Mouse (Mus musculus): Measurements from ENCODE around the gene Dagla.

Dagla gene

DNA sequence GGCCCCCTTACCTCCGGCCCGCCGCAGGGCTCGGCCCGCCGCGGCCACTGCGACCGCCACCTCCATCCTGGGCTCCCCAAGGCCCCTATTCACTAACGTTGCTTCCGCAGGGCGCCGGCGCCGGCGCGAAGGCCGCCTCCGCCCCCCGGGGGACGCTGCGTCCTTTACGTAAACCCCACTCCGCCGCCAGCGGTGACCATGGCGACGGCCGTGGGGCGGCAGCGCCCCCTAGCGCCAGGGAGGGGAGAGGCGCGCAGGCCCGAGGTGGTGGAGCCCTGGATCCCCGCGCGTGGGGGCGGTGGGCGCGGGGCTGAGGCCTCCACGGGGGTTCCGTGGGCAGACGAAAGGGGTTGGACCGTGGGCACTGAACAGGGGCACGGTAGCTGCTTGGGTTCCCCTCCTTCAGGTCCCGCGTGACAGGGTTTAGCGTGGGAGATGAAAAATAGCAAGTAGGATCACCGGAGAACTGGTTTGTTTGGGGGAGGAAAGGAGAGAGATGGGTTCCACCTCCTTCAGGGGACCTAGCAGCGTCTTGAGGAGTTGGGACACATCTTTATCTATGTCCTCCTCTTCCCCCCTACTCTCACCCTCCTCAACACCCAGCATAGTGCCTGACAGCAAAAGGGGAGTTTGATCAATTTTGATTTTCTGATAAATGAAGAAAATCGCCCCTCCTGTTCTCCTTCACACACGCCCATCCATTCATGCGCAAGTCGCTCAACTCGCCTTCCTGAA is at the start of gene Dagla:
Gene Dagla, minus strand, starts transcription at position 68 of the 735 bp plus-strand sequence.
- DNase-seq (ENCODE audit: low spot score) = peak; percentile 92

DNA sequence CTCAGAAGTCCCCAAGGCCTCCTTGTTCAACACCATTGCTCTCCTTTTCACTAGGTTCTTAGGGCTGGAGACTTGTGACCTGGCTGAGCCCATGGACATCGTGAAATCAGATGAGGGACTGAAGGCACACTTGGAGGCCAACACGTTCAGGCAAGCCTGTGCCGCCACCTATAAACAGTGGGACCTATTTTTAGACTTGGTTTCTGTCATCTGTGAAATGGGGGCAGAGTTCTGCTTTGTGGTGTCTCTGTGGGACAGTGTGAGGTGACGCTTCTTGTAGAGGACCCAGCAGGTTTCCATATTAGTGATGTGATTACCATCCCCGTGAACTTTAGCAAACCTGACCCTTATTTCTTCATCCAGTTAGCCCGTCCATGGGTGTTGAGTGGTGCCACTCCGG is 47.5 kb upstream of the Dagla start:
- DNase-seq (ENCODE audit: low spot score) = no peak

- no peak for DNase-seq (ENCODE audit: low spot score)
Measured at GRCm38 (mm10) chr19:10347628-10348273, 43.1 kb upstream of the Dagla start.

DNA sequence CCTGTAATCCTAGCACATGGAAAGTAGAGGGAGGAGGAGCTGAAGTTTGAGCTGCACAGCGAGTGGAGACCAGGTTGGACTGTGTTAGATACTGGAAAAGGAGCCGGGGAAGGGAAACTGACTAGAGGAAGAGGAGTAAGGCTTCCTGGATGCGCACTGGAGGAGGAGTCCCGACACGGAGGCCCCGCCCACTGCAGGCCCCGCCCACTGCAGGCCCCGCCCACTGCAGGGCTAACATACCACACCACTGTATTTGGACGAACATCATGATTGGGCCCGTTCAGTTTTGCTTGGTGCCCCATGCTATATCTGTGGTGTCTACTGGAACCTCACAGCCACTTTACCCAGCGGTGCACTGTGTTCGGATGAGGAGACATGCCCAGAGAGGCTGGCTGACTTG is 41.0 kb upstream of the Dagla start:
- DNase-seq (ENCODE audit: low spot score) = no peak

DNA sequence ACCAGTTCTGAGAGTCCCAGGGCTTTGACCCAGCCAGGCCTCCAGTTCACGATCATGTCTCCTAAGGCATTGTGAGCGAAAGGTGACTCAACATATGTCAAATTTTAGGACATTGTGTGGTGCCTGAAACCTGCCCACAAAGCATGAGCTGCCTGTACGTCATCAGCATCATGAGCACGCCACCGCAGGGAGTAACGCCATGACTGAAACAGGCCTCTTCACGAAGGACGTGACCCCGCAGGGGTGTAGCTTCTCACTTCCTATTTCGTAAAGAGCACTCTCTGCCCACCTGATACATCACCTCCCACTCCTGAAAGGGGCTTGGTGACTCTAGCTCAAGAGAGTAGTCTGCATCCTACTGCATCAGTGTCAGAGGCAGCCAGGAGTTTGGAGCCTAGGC is 39.2 kb upstream of the Dagla start:
- DNase-seq (ENCODE audit: low spot score) = no peak

- peak; percentile 54 for DNase-seq (ENCODE audit: low spot score)
Measured at GRCm38 (mm10) chr19:10341817-10342439, 37.3 kb upstream of the Dagla start.

DNA sequence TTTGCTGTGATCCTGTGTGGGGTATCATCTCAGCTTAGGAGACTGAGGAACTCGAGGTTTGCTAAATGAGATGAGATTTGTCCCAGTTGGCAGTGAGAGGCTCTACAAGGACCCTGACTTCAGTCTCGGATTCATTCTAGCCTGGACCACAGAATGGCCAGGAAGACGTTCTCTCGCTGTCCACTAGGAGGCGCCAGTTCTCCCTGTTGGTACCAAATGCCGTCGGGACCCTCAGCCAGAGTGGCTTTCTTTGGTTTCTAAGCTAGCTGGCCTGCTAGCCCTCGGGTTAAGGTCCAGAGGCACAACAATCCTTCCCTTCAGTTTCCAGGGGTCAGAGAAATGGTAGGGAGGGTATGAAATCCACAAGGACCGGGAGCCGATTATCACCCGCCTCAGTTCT is 36.5 kb upstream of the Dagla start:
- DNase-seq (ENCODE audit: low spot score) = no peak

- no peak for DNase-seq (ENCODE audit: low spot score)
Measured at GRCm38 (mm10) chr19:10340661-10341060, 36.0 kb upstream of the Dagla start.

DNA sequence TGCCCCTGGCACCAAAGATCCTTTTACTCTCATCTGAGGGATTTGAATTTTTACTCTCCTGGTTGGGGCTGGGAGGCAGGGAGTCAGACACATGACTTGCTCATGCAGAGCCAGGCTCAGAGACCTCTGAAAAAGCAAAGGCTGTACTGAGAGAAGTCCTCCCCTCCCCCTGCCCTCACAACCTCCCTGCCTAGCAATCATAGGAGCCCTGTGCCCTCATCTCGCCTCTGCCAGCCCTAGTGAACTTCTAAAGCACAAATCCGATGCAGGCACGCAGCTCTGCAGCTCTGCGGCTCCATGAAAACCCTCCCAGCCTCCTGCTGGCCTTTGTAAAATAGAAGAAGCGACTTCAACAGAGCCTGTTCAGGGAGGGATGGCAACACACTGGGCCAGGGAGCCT is 34.6 kb upstream of the Dagla start:
- no peak for DNase-seq (ENCODE audit: low spot score)

GRCm38 (mm10) chr19:10338724-10339123 is 34.0 kb upstream of the Dagla start:
- DNase-seq (ENCODE audit: low spot score) = no peak

DNA sequence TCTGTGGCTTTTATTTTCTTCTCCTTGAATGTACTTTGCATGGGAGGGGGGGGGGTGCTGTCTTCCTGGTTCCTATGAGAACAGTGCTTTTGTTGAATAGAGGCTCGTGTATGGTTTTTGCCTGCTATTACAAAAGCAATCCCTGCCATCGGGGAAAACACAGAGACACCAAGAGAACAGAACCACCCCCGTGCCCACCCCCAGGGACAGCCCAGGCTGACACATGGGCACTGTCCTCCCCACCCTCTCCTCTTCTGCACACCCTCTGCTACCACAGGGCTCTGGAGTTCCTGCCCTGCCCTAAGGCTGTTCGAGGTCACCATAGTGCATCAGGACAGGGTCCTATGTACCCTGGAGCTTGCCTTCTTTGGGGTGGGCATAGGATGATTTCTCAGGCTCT is 29.8 kb upstream of the Dagla start:
- no peak for DNase-seq (ENCODE audit: low spot score)

GRCm38 (mm10) chr19:10333545-10334252 is 29.0 kb upstream of the Dagla start:
- peak; percentile 35 for DNase-seq (ENCODE audit: low spot score)

- no peak for DNase-seq (ENCODE audit: low spot score)
Measured at GRCm38 (mm10) chr19:10331706-10332105, 27.0 kb upstream of the Dagla start.

DNA sequence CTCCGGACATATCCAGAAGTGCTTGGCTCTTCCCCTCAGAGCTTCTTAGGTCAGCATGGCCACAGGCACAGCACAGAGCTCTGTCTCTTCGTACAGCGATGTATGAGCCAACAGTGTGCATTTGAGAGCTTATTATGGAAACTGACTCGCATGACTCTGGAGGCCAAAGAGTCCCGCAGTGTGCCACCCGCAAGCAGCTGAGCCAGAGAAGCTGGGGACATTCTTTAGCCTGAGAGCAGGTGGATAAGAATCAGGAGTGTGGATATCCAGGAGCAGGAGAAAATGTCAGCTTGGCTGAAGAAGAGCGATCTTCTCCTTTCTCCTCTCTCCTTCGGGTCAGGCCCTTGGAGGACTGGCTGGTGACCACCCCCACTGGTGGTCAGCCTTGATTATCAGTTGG is 24.4 kb upstream of the Dagla start:
- DNase-seq (ENCODE audit: low spot score) = no peak

GRCm38 (mm10) chr19:10326609-10327008 is 21.9 kb upstream of the Dagla start:
- DNase-seq (ENCODE audit: low spot score) = no peak

- no peak for DNase-seq (ENCODE audit: low spot score)
Measured at GRCm38 (mm10) chr19:10323860-10324259, 19.2 kb upstream of the Dagla start.

GRCm38 (mm10) chr19:10323362-10323837 is 18.7 kb upstream of the Dagla start:
- DNase-seq (ENCODE audit: low spot score) = no peak

GRCm38 (mm10) chr19:10317795-10318194 is 13.1 kb upstream of the Dagla start:
- no peak for DNase-seq (ENCODE audit: low spot score)

DNA sequence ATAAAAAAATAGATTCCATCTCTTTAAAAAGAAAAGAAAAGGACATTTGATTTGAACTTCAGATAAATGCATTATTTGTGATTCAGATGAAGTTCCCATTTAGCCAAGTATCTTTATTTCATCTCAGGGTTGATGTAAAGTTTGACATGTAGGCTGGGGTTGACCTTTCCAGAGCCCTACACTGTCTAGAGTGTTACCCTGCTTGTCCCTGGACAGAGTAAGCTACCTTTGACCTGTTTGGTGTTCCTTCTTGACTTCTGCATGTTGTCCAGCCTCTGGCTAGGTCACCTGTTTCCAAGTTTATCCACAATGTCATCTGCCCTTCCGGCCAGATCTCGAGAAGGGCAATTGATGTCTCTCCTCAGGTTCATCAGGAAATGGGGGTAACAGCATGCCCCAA is 12.7 kb upstream of the Dagla start:
- no peak for DNase-seq (ENCODE audit: low spot score)

GRCm38 (mm10) chr19:10316956-10317355 is 12.3 kb upstream of the Dagla start:
- no peak for DNase-seq (ENCODE audit: low spot score)

GRCm38 (mm10) chr19:10312072-10312471 is 7.4 kb upstream of the Dagla start:
- no peak for DNase-seq (ENCODE audit: low spot score)

GRCm38 (mm10) chr19:10308990-10309389 is 4.3 kb upstream of the Dagla start:
- DNase-seq (ENCODE audit: low spot score) = no peak

DNA sequence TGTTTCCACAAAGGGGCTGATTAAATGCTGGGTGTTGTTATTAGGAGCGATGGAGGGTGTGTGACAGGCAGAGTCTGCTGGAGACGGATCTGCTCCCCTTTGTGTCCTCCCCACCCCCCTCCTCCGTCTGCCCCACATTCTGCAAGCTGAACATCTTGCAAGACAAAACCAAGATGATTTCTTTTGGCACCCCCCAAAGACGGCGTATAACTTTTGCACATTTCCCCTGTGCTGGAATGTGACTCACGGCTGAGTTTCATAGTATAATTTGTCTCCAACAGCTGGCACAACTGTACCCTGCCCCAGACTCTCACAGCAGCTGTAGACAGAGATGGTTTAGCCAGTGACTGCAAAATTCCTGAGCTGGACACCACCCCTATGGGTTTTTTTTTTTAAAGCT is 3.3 kb upstream of the Dagla start:
- no peak for DNase-seq (ENCODE audit: low spot score)

Measured in ovary, postnatal 10 days (tissue).